Mouse (Mus musculus) urinary bladder, postnatal 25 days (tissue): ENCODE data around the gene Stoml1.

Source experiments
- DNase-seq: peaks from one replicate; pipeline ENCODE4 v3.0.0; 2022; ENCODE audit warnings: low spot score

Stoml1 gene

DNA sequence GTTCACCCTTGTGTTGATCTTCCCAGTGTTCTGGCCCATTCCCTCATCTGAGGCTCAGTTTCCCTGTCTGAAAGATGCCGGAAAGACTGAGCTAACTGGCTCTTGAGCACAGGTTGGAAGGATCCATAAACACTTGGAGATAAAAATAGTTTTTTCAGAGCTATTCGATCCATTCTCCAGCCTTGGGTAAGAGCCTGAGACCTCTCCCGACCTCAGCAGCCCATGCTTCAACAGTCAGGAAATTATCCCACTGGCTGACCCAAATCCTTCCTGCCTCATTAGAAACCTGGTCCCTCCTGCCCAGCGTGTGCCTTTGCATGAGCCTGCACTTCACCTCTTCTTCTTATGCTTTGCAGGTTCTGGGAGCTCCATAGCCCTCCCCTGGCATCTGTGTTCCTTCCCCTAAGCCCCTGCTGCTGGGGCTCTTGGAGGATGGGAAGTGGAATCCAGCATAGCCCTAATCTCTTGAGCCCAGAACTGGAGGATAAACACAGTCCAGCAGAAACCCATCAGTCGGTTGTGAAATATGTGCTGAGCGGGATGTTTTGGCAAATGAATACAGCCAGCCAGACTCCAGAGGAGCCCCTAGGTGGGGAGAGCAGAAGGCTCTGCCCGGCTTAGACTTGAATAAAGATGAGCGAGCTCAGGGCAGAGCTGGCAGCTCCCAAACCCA is 50.8 kb downstream of the Stoml1 start:
- no peak for DNase-seq

DNA sequence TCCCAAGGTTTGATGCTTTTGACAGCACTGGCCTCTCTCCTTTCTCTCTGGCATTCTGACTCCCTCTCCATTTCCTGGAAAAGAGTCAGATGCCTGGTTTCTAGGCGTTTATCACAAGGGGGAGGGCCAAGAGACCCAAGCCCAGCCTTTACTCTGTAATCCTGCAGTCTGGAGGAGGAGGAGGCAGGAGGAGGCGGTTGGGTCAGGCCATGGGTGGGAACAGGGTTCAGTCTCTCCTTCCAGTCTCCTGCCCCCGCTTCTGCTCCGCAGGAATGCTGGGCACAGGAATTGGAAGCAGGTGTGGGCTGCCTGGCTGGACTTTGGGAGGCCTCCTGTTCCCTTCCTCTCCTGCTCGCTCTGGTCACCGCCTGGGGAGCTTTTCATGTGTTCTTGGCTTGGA is 52.7 kb downstream of the Stoml1 start:
- no peak for DNase-seq

DNA sequence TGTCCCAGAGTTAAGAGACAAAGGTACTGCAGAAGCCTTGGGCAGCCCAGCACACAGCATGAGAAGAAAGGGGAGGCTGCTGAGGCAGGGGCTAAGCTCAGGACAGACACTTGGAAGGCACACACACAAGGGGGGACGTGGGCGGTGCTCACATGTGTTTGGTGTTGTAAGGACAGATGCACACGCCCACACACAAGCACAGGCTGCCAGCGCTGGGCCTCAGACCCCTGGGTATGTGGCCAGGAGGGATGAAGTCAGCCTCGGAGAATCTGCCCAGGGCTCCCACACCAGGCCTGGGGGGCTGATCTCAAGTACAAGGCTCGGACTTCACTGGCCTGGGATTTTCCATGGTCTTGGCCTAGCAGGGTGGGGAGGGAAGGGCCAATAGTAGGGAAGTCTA is 55.4 kb downstream of the Stoml1 start:
- DNase-seq, result peak; percentile 37

DNA sequence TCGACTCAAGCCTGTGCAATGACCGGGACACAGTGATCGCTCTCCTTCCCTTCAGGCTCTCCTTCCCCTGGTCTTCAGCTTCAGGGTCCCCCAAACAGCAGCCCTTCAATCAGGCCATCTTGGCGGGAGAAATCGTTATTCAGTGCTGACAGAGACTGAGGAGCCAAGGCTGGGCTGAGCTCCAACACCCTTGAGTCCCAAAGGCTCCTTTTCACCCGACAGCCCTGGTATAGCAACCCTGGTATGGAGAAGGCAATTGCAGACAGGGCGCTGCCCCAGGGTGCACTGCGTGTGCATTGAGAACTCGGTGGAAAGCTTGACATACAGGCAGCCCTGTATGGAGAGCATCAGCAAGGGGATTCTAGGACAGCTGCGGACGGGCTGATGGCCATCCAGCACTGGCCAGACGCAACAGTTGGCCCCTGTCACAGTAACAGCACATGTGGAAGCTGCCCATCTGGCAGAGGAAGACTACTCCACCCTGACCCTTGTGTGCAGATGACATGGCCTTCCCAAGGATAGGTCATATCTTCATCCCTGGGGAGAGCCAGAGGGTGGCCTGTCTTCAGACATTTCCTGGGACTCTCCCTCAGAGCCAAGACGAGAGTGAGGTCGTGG is 57.2 kb downstream of the Stoml1 start:
- no peak for DNase-seq

DNA sequence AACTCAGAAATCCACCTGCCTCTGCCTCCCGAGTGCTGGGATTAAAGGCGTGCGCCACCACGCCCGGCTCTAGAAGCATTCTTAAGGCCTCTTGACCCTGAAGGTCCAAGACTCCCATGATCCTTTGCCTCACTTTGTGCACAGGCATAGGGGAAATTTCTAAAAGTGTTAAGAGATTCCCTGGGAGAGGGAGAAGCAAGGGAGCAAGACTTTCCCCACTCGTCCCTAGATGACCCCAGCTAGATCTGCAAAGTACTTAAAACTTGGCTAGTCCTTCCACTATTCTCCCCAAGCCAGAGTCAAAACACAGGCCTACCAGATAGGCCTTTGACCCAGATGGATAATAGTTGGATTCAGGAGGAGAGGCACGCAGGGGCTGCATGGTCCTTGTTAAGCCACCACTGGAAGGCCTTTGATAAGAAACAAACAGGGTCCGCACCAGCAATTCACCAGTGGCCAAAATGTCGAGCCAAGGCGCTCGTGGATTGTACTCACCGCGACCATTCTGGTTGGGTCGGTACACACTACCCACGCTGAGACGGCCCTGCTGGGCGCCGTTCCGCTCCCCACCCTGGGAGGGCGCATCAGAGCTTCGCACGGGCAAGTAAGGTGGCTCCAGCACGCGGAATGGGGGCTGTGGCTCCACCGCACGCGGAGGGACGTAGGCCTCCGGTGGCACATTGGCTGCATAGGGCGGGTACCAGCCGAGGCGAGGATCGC is 58.4 kb downstream of the Stoml1 start:
- no peak for DNase-seq
